Mouse (Mus musculus): ENCODE results near the gene Lsm2.

DNA sequence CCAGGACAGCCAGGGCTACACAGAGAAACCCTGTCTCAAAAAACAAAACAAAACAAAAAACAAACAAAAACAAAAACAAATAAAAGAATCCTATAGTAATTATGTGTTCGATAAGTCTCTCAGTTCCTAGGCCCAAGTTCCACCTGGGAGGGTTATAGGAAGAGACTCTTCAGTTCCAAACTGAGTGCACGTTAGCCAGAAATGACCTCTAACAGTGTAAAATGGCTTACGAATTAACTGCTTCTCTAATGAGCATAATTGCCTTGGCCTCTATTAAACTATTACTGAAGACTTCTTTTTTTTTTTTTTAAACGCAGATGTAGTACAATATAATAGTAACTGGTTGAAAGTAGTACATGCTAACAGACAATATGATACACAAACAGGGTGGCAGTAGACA is 27.8 kb upstream of the Lsm2 start:
- TF ChIP-seq POLR2A (IDR thresholded peaks at IDR 0.05; ENCODE audit: borderline replicate concordance, low read depth, low read length) (no peak), CTCF (IDR thresholded peaks at IDR 0.05; ENCODE audit: low read depth, low read length) (no peak)
